Mouse (Mus musculus) intestine, postnatal 0 days (tissue): ENCODE data around the gene Mlycd. TPM values are rescaled to one million over a fixed set of nuclear protein-coding genes. Genes with fewer than 3 reads are reported as not detected.

Source experiments
- ATAC-seq: fragments of 200-750 bp; cut with Nextera tagmentation; 2 replicates; pipeline ENCODE4 v1.8.0; 2017; ENCODE audit warnings: mild to moderate bottlenecking, moderate TSS enrichment, moderate library complexity
- H3K27ac ChIP-seq: fragments of 300-500 bp; sonication (generic); 2 replicates; pipeline ENCODE4 v1.5.1; 2014; ENCODE audit warnings: mild to moderate bottlenecking, low read depth, low read length, moderate library complexity
- H3K27me3 ChIP-seq: fragments of 300-500 bp; sonication (generic); replicated peaks from 2 replicates; pipeline ENCODE4 v1.6.1; 2014; ENCODE audit warnings: low read length, mixed read lengths; ENCODE audit not compliant: control insufficient read depth, insufficient read depth
- H3K36me3 ChIP-seq: fragments of 300-500 bp; sonication (generic); 2 replicates; pipeline ENCODE4 v1.6.1; 2014; ENCODE audit warnings: mild to moderate bottlenecking, moderate library complexity; ENCODE audit not compliant: control insufficient read depth, insufficient read depth
- H3K4me1 ChIP-seq: fragments of 300-500 bp; sonication (generic); replicated peaks from 2 replicates; pipeline ENCODE4 v1.6.1; 2014; ENCODE audit warnings: antibody characterized with exemption, low read length, mixed read lengths; ENCODE audit not compliant: control insufficient read depth, insufficient read depth
- H3K4me2 ChIP-seq: fragments of 300-500 bp; sonication (generic); replicated peaks from 2 replicates; pipeline ENCODE4 v1.6.1; 2014; ENCODE audit warnings: low read depth, mild to moderate bottlenecking, moderate library complexity
- H3K4me3 ChIP-seq: fragments of 300-500 bp; sonication (generic); 2 replicates; pipeline ENCODE4 v1.5.1; 2014; ENCODE audit warnings: low read depth, low read length
- H3K9ac ChIP-seq: fragments of 300-500 bp; sonication (generic); 2 replicates; pipeline ENCODE4 v1.6.1; 2014; ENCODE audit warnings: mild to moderate bottlenecking, low read depth, low read length
- H3K9me3 ChIP-seq: fragments of 300-500 bp; sonication (generic); 2 replicates; pipeline ENCODE4 v1.6.1; 2016; ENCODE audit warnings: mixed run types; ENCODE audit not compliant: control insufficient read depth
- CTCF ChIP-seq: sonication (generic); IDR thresholded peaks from 2 replicates; pipeline ENCODE4 v1.5.1; 2016; ENCODE audit warnings: low read depth, mild to moderate bottlenecking, control low read depth, antibody characterized with exemption, moderate library complexity
- WGBS: fragments of 180-500 bp; shearing (Covaris S2); extraction: QIAGEN DNeasy Blood & Tissue Kit; methylation state at CpG from one replicate; pipeline ENCODE4 v1.1.7; 2014; 5-methylcytosine and 5-hydroxymethylcytosine counted together
- polyA plus RNA-seq: library from polyadenylated mRNA; unstranded; fragments of >200 nt; fragmentation: Nextera tagmentation; extraction: Ambion mirVana; gene quantifications from 2 replicates; pipeline ENCODE4 v1.2.1, GENCODE M21; 2015

Mlycd gene
- polyA plus RNA-seq, 1 experiment from 2014 or later = 29.0 TPM

GRCm38 (mm10) chr8:119423631-119424141 lies 29.0 kb downstream of the Mlycd start:
- Histone ChIP-seq H3K9me3 (no peaks in the 10 kb centered on the region), H3K36me3 (no peaks in the 10 kb centered on the region; the same call in 1 of the 2 replicates), H3K27ac (peak overlapping the region; percentile 50), H3K9ac (no peak overlapping the region), H3K27me3 (no peaks in the 10 kb centered on the region), H3K4me1 (0 out of 2 replicates have a peak, but pooled peaks cover 2% of the 10 kb centered on the region), H3K4me2 (no peak overlapping the region), H3K4me3 (no peak overlapping the region)
- no peak for TF ChIP-seq CTCF
- peak; percentile 18; the same call in 1 of the 2 replicates for ATAC-seq
- WGBS = 42% methylated on average over 9 of the region's 9 CpGs

- no peak for ATAC-seq
- no peaks in the 10 kb centered on the region; the same call in 1 of the 2 replicates for H3K36me3 ChIP-seq
- no peaks in the 10 kb centered on the region for H3K27me3 ChIP-seq
- no peak overlapping the region for H3K4me3 ChIP-seq
- 0 out of 2 replicates have a peak, but pooled peaks cover 2% of the 10 kb centered on the region for H3K4me1 ChIP-seq
- no peak overlapping the region for H3K9ac ChIP-seq
- H3K9me3 ChIP-seq = no peaks in the 10 kb centered on the region
- no peak for TF ChIP-seq CTCF
- H3K4me2 ChIP-seq = no peak overlapping the region
- 59% methylated on average over 10 of the region's 10 CpGs for WGBS
- H3K27ac ChIP-seq = peak overlapping the region; percentile 50; the same call in 1 of the 2 replicates
Measured at GRCm38 (mm10) chr8:119424199-119424733, 29.6 kb downstream of the Mlycd start.

GRCm38 (mm10) chr8:119424740-119425139 lies 30.1 kb downstream of the Mlycd start:
- ATAC-seq = no peak
- no peak overlapping the region for H3K4me3 ChIP-seq
- WGBS = 70% methylated on average over 10 of the region's 10 CpGs
- no peak overlapping the region for H3K4me2 ChIP-seq
- no peaks in the 10 kb centered on the region for H3K27me3 ChIP-seq
- no peak overlapping the region for H3K9ac ChIP-seq
- no peaks in the 10 kb centered on the region for H3K4me1 ChIP-seq
- H3K36me3 ChIP-seq = no peaks in the 10 kb centered on the region; the same call in 1 of the 2 replicates
- no peak for TF ChIP-seq CTCF
- H3K9me3 ChIP-seq = no peaks in the 10 kb centered on the region
- peak overlapping the region; percentile 21 for H3K27ac ChIP-seq

- H3K4me2 ChIP-seq = 0 out of 2 replicates have a peak overlapping the region, but pooled peaks have one; percentile 24
- WGBS = 63% methylated on average over 10 of the region's 10 CpGs
- ATAC-seq = peak; percentile 43
Measured at GRCm38 (mm10) chr8:119425533-119425932, 30.9 kb downstream of the Mlycd start.

GRCm38 (mm10) chr8:119426069-119426735 lies 31.5 kb downstream of the Mlycd start:
- no peak overlapping the region for H3K4me3 ChIP-seq
- H3K27ac ChIP-seq = peak overlapping the region; percentile 30; the same call in 1 of the 2 replicates
- no peaks in the 10 kb centered on the region for H3K9me3 ChIP-seq
- H3K9ac ChIP-seq = no peak overlapping the region
- no peaks in the 10 kb centered on the region for H3K4me1 ChIP-seq
- no peak for ATAC-seq
- no peaks in the 10 kb centered on the region; the same call in 1 of the 2 replicates for H3K36me3 ChIP-seq
- WGBS = 75% methylated on average over 6 of the region's 6 CpGs
- no peak for TF ChIP-seq CTCF
- H3K27me3 ChIP-seq = no peaks in the 10 kb centered on the region
- H3K4me2 ChIP-seq = no peak overlapping the region

More at GRCm38 (mm10) chr8:119425533-119425932, 30.9 kb downstream of the Mlycd start:
- peak; percentile 36; the same call in 1 of the 2 replicates for TF ChIP-seq CTCF
- H3K27ac ChIP-seq = 0 out of 2 replicates have a peak overlapping the region, but pooled peaks have one; percentile 9
- no peak overlapping the region for H3K9ac ChIP-seq
- no peaks in the 10 kb centered on the region for H3K27me3 ChIP-seq
- H3K4me3 ChIP-seq = no peak overlapping the region
- no peaks in the 10 kb centered on the region; the same call in 1 of the 2 replicates for H3K36me3 ChIP-seq
- no peaks in the 10 kb centered on the region for H3K4me1 ChIP-seq
- H3K9me3 ChIP-seq = no peaks in the 10 kb centered on the region

GRCm38 (mm10) chr8:119427634-119428349 lies 33.1 kb downstream of the Mlycd start:
- no peak overlapping the region for H3K9ac ChIP-seq
- H3K4me1 ChIP-seq = no peaks in the 10 kb centered on the region
- H3K27me3 ChIP-seq = no peaks in the 10 kb centered on the region
- 80% methylated on average over 12 of the region's 12 CpGs for whole genome bisulfite sequencing
- H3K36me3 ChIP-seq = no peaks in the 10 kb centered on the region
- H3K4me3 ChIP-seq = no peak overlapping the region
- no peak for ATAC-seq
- no peak for TF ChIP-seq CTCF
- no peaks in the 10 kb centered on the region for H3K9me3 ChIP-seq
- no peak overlapping the region for H3K27ac ChIP-seq
- H3K4me2 ChIP-seq = no peak overlapping the region
